Mouse (Mus musculus): ENCODE measurements around the gene Actr10.

The Actr10 gene

GRCm38 (mm10) chr12:70968791-70969307, 31.2 kb downstream of the Actr10 start:
- TF ChIP-seq NANOG (IDR thresholded peaks at IDR 0.05; ENCODE audit: borderline replicate concordance, low read length) (no peak), POU5F1 (IDR thresholded peaks at IDR 0.05; ENCODE audit: borderline replicate concordance, low read length) (no peak), CTCF (conservative IDR thresholded peaks at IDR 0.05; ENCODE audit: low read length) (no peak)
- Histone ChIP-seq H3K4me3 (replicated peaks; ENCODE audit: low read length) (peak overlapping the region; percentile 85), H3K4me1 (replicated peaks; ENCODE audit: low read depth, low read length) (peaks cover 20% of the 10 kb centered on the region), H3K36me3 (ENCODE audit: insufficient read depth, low read length) (no peaks in the 10 kb centered on the region), H3K27me3 (ENCODE audit: insufficient read depth, low read length) (no peaks in the 10 kb centered on the region), H3K9me3 (ENCODE audit: low read length) (no peaks in the 10 kb centered on the region)

- peak overlapping the region; percentile 85 for H3K4me3 ChIP-seq (replicated peaks; ENCODE audit: low read length)
- peaks cover 20% of the 10 kb centered on the region for H3K4me1 ChIP-seq (replicated peaks; ENCODE audit: low read depth, low read length)
- H3K27me3 ChIP-seq (ENCODE audit: insufficient read depth, low read length), result no peaks in the 10 kb centered on the region
- H3K36me3 ChIP-seq (ENCODE audit: insufficient read depth, low read length), result no peaks in the 10 kb centered on the region
- peak; percentile 51 for TF ChIP-seq CTCF (conservative IDR thresholded peaks at IDR 0.05; ENCODE audit: low read length)
- no peak for TF ChIP-seq POU5F1 (IDR thresholded peaks at IDR 0.05; ENCODE audit: borderline replicate concordance, low read length)
- TF ChIP-seq NANOG (IDR thresholded peaks at IDR 0.05; ENCODE audit: borderline replicate concordance, low read length), result no peak
- H3K9me3 ChIP-seq (ENCODE audit: low read length), result no peaks in the 10 kb centered on the region
Measured at GRCm38 (mm10) chr12:70969485-70970184, 32.0 kb downstream of the Actr10 start.

GRCm38 (mm10) chr12:70973831-70974230, 36.2 kb downstream of the Actr10 start:
- Histone ChIP-seq H3K27me3 (ENCODE audit: insufficient read depth, low read length) (no peaks in the 10 kb centered on the region), H3K36me3 (ENCODE audit: insufficient read depth, low read length) (peaks cover 14% of the 10 kb centered on the region), H3K9me3 (ENCODE audit: low read length) (no peaks in the 10 kb centered on the region), H3K4me1 (replicated peaks; ENCODE audit: low read depth, low read length) (peaks cover 37% of the 10 kb centered on the region), H3K4me3 (replicated peaks; ENCODE audit: low read length) (peak overlapping the region; percentile 96)
- no peak for TF ChIP-seq POU5F1 (IDR thresholded peaks at IDR 0.05; ENCODE audit: borderline replicate concordance, low read length)
- no peak for TF ChIP-seq NANOG (IDR thresholded peaks at IDR 0.05; ENCODE audit: borderline replicate concordance, low read length)
- TF ChIP-seq CTCF (conservative IDR thresholded peaks at IDR 0.05; ENCODE audit: low read length), result no peak

GRCm38 (mm10) chr12:70974441-70975266, 37.0 kb downstream of the Actr10 start, which contains the start of gene Psma3:
Gene Psma3 (plus strand): TSS chr12:70974621.
- H3K9me3 ChIP-seq (ENCODE audit: low read length), result no peaks in the 10 kb centered on the region
- no peaks in the 10 kb centered on the region for H3K27me3 ChIP-seq (ENCODE audit: insufficient read depth, low read length)
- peaks cover 41% of the 10 kb centered on the region for H3K4me1 ChIP-seq (replicated peaks; ENCODE audit: low read depth, low read length)
- TF ChIP-seq POU5F1 (IDR thresholded peaks at IDR 0.05; ENCODE audit: borderline replicate concordance, low read length), result no peak
- no peak for TF ChIP-seq CTCF (conservative IDR thresholded peaks at IDR 0.05; ENCODE audit: low read length)
- no peak for TF ChIP-seq NANOG (IDR thresholded peaks at IDR 0.05; ENCODE audit: borderline replicate concordance, low read length)
- peak within 1 kb of the TSS; percentile 96 for H3K4me3 ChIP-seq (replicated peaks; ENCODE audit: low read length)
- peaks cover 22% of the 10 kb centered on the region for H3K36me3 ChIP-seq (ENCODE audit: insufficient read depth, low read length)

GRCm38 (mm10) chr12:70975406-70975805, 37.7 kb downstream of the Actr10 start:
- no peaks in the 10 kb centered on the region for H3K27me3 ChIP-seq (ENCODE audit: insufficient read depth, low read length)
- H3K36me3 ChIP-seq (ENCODE audit: insufficient read depth, low read length), result peaks cover 30% of the 10 kb centered on the region
- no peaks in the 10 kb centered on the region for H3K9me3 ChIP-seq (ENCODE audit: low read length)
- TF ChIP-seq CTCF (conservative IDR thresholded peaks at IDR 0.05; ENCODE audit: low read length), result no peak
- TF ChIP-seq NANOG (IDR thresholded peaks at IDR 0.05; ENCODE audit: borderline replicate concordance, low read length), result no peak
- TF ChIP-seq POU5F1 (IDR thresholded peaks at IDR 0.05; ENCODE audit: borderline replicate concordance, low read length), result no peak
- H3K4me3 ChIP-seq (replicated peaks; ENCODE audit: low read length), result peak overlapping the region; percentile 96
- peaks cover 45% of the 10 kb centered on the region for H3K4me1 ChIP-seq (replicated peaks; ENCODE audit: low read depth, low read length)

GRCm38 (mm10) chr12:70975891-70976290, 38.2 kb downstream of the Actr10 start:
- H3K4me1 ChIP-seq (replicated peaks; ENCODE audit: low read depth, low read length), result peaks cover 49% of the 10 kb centered on the region
- H3K36me3 ChIP-seq (ENCODE audit: insufficient read depth, low read length), result peaks cover 35% of the 10 kb centered on the region
- peak overlapping the region; percentile 96 for H3K4me3 ChIP-seq (replicated peaks; ENCODE audit: low read length)
- H3K27me3 ChIP-seq (ENCODE audit: insufficient read depth, low read length), result no peaks in the 10 kb centered on the region
- no peaks in the 10 kb centered on the region for H3K9me3 ChIP-seq (ENCODE audit: low read length)
- TF ChIP-seq POU5F1 (IDR thresholded peaks at IDR 0.05; ENCODE audit: borderline replicate concordance, low read length) (no peak), NANOG (IDR thresholded peaks at IDR 0.05; ENCODE audit: borderline replicate concordance, low read length) (no peak), CTCF (conservative IDR thresholded peaks at IDR 0.05; ENCODE audit: low read length) (no peak)

- Histone ChIP-seq H3K36me3 (ENCODE audit: insufficient read depth, low read length) (peaks cover 56% of the 10 kb centered on the region), H3K4me1 (replicated peaks; ENCODE audit: low read depth, low read length) (peaks cover 61% of the 10 kb centered on the region), H3K27me3 (ENCODE audit: insufficient read depth, low read length) (no peaks in the 10 kb centered on the region), H3K4me3 (replicated peaks; ENCODE audit: low read length) (no peak overlapping the region), H3K9me3 (ENCODE audit: low read length) (no peaks in the 10 kb centered on the region)
- TF ChIP-seq POU5F1 (IDR thresholded peaks at IDR 0.05; ENCODE audit: borderline replicate concordance, low read length) (no peak), NANOG (IDR thresholded peaks at IDR 0.05; ENCODE audit: borderline replicate concordance, low read length) (no peak), CTCF (conservative IDR thresholded peaks at IDR 0.05; ENCODE audit: low read length) (no peak)
Measured at GRCm38 (mm10) chr12:70978345-70978744, 40.7 kb downstream of the Actr10 start.

GRCm38 (mm10) chr12:70984855-70985550, 47.3 kb downstream of the Actr10 start:
- H3K9me3 ChIP-seq (ENCODE audit: low read length), result no peaks in the 10 kb centered on the region
- H3K27me3 ChIP-seq (ENCODE audit: insufficient read depth, low read length), result no peaks in the 10 kb centered on the region
- H3K36me3 ChIP-seq (ENCODE audit: insufficient read depth, low read length), result peaks cover 97% of the 10 kb centered on the region
- H3K4me1 ChIP-seq (replicated peaks; ENCODE audit: low read depth, low read length), result peaks cover 24% of the 10 kb centered on the region
- TF ChIP-seq CTCF (conservative IDR thresholded peaks at IDR 0.05; ENCODE audit: low read length), result no peak
- TF ChIP-seq NANOG (IDR thresholded peaks at IDR 0.05; ENCODE audit: borderline replicate concordance, low read length), result no peak
- no peak for TF ChIP-seq POU5F1 (IDR thresholded peaks at IDR 0.05; ENCODE audit: borderline replicate concordance, low read length)
- no peak overlapping the region for H3K4me3 ChIP-seq (replicated peaks; ENCODE audit: low read length)
